Mouse (Mus musculus) intestine, embryonic 14.5 days (tissue): ENCODE data around the gene Dclre1a. TPM values are rescaled to one million over a fixed set of nuclear protein-coding genes. Genes with fewer than 3 reads are reported as not detected.

Experiments
- ATAC-seq: fragments of 200-750 bp; cut with Nextera tagmentation; replicated peaks from 2 replicates; pipeline ENCODE4 v1.8.0; 2017; ENCODE audit warnings: low read depth, moderate number of reproducible peaks, moderate TSS enrichment, moderate library complexity; ENCODE audit not compliant: low FRiP score, low TSS enrichment
- DNase-seq: peaks from one replicate; pipeline ENCODE4 v3.0.0-alpha.2; 2018; ENCODE audit warnings: low spot score
- H3K27ac ChIP-seq: fragments of 300-500 bp; sonication (generic); 2 replicates; pipeline ENCODE4 v1.5.1; 2014; ENCODE audit warnings: low read depth, mild to moderate bottlenecking, control low read depth
- H3K27me3 ChIP-seq: fragments of 300-500 bp; sonication (generic); replicated peaks from 2 replicates; pipeline ENCODE4 v1.6.1; 2014; ENCODE audit warnings: low read length, control low read depth; ENCODE audit not compliant: control insufficient read depth, insufficient read depth
- H3K36me3 ChIP-seq: fragments of 300-500 bp; sonication (generic); 2 replicates; pipeline ENCODE4 v1.6.1; 2014; ENCODE audit warnings: low read length, control low read depth; ENCODE audit not compliant: control insufficient read depth, insufficient read depth
- H3K4me1 ChIP-seq: fragments of 300-500 bp; sonication (generic); replicated peaks from 2 replicates; pipeline ENCODE4 v1.6.1; 2014; ENCODE audit warnings: low read length, control low read depth, mixed read lengths; ENCODE audit not compliant: control insufficient read depth, insufficient read depth
- H3K4me2 ChIP-seq: fragments of 300-500 bp; sonication (generic); 2 replicates; pipeline ENCODE4 v1.6.1; 2014; ENCODE audit warnings: low read length
- H3K4me3 ChIP-seq: fragments of 300-500 bp; sonication (generic); 2 replicates; pipeline ENCODE4 v1.5.1; 2014; ENCODE audit warnings: low read depth, low read length, control low read depth, mixed read lengths
- H3K9ac ChIP-seq: fragments of 300-500 bp; sonication (generic); 2 replicates; pipeline ENCODE4 v1.6.1; 2014; ENCODE audit warnings: mild to moderate bottlenecking, low read length
- H3K9me3 ChIP-seq: fragments of 300-500 bp; sonication (generic); 2 replicates; pipeline ENCODE4 v1.6.1; 2016; ENCODE audit warnings: low read length, control low read depth; ENCODE audit not compliant: control insufficient read depth
- WGBS: fragments of 180-500 bp; shearing (Covaris S2); extraction: QIAGEN DNeasy Blood & Tissue Kit; methylation state at CpG from one replicate; pipeline ENCODE4 v1.1.7; 2014; 5-methylcytosine and 5-hydroxymethylcytosine counted together
- polyA plus RNA-seq: library from polyadenylated mRNA; unstranded; fragments of >200 nt; fragmentation: Nextera tagmentation; extraction: Ambion mirVana; gene quantifications from 2 replicates; pipeline ENCODE4 v1.2.1, GENCODE M21; 2014

Gene Dclre1a
- polyA plus RNA-seq, 1 experiment from 2014 or later, result 23.9 TPM

DNA sequence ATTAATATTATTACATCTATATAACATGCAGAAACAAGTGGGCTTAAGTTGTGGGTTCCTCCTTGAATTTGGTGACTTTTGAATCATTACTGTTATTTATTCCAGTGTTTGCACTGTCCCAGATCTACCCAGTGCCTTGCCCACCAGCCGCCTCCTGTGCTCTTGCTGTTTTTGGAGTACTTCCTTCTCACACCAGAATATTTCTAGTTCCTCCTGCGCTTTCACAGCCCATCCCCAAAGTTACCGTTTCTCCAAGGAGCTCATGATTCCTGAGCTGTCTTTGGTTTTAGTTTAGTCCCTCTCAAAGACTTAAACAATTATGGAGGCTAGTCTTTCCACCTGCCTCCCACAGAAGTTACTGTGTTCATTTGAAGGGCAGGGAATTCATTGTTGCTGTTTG, 15.4 kb upstream of the Dclre1a start:
- no peaks in the 10 kb centered on the region for H3K27me3 ChIP-seq
- no peak overlapping the region for H3K4me3 ChIP-seq
- ATAC-seq, result no peak
- no peak overlapping the region for H3K9ac ChIP-seq
- H3K36me3 ChIP-seq, result peaks cover 17% of the 10 kb centered on the region; the same call in 1 of the 2 replicates
- no peak for DNase-seq
- 0 out of 2 replicates have a peak, but pooled peaks cover 2% of the 10 kb centered on the region for H3K4me1 ChIP-seq
- H3K9me3 ChIP-seq, result no peaks in the 10 kb centered on the region
- WGBS, result 81% methylated on average over 3 of the region's 3 CpGs
- no peak overlapping the region for H3K27ac ChIP-seq
- no peak overlapping the region for H3K4me2 ChIP-seq

DNA sequence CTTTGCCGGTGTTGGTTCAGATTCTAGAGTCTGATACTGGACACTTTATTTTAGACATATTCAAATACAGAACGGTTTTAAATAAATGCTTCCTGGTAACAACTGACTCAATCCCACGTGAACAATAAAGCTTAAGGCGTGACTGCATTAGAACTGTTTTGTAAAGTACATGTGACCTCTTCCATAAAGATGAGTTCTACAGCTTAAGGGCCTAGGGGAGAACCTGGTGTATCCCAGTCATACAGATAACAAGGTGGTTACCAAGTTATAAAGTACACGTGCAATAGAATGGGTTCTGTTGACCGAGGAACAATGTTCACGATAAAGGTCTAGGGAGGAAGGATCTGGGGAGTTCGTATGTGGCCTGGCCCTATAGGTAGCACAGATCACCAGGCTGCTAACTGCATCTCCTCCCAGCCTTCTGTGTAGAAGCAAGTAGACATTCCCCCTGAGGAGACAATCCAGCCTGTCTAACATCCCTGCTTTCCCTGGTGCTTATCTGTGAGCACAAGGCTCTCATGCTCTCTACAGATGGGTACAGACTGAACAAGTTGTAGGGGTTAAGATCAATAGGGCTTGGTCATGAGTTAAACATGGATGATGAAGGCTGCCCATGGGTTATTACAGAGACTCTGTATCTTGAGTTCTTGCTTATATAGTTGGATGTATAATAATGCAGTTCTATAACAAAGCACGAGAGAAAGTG, 14.6 kb upstream of the Dclre1a start:
- H3K27ac ChIP-seq, result no peak overlapping the region
- DNase-seq (no peak), ATAC-seq (no peak)
- no peak overlapping the region for H3K9ac ChIP-seq
- H3K4me2 ChIP-seq, result no peak overlapping the region
- 88% methylated on average over 9 of the region's 9 CpGs for WGBS
- peaks cover 4% of the 10 kb centered on the region; the same call in 1 of the 2 replicates for H3K4me1 ChIP-seq
- no peak overlapping the region for H3K4me3 ChIP-seq
- H3K27me3 ChIP-seq, result no peaks in the 10 kb centered on the region
- peaks cover 17% of the 10 kb centered on the region; the same call in 1 of the 2 replicates for H3K36me3 ChIP-seq
- H3K9me3 ChIP-seq, result no peaks in the 10 kb centered on the region

DNA sequence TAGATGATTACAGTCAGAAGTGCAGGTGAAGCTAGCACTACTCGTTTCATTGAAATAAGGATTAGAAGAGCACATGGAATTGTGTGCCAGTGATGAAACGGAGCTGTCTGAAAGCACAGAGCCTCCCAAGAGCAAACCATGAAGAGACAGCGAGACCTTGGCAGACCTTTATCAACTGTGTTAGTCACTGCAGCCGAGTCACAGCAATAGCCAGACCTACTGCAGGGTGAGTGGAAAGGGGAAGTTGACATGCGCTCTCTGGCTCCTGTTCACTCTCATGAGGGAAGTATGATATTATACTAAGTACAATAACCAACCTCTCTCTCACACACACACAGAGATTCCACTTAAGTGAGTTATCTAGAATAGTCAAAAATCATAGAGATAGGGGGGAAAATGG, 8.0 kb upstream of the Dclre1a start:
- H3K27ac ChIP-seq, result no peak overlapping the region
- no peak overlapping the region for H3K4me2 ChIP-seq
- no peak overlapping the region for H3K4me3 ChIP-seq
- DNase-seq (no peak), ATAC-seq (no peak)
- H3K9ac ChIP-seq, result no peak overlapping the region
- 81% methylated on average over 5 of the region's 5 CpGs for WGBS
- H3K36me3 ChIP-seq, result peaks cover 52% of the 10 kb centered on the region
- no peaks in the 10 kb centered on the region for H3K27me3 ChIP-seq
- peaks cover 3% of the 10 kb centered on the region; the same call in 1 of the 2 replicates for H3K9me3 ChIP-seq
- H3K4me1 ChIP-seq, result peaks cover 17% of the 10 kb centered on the region; the same call in 1 of the 2 replicates

DNA sequence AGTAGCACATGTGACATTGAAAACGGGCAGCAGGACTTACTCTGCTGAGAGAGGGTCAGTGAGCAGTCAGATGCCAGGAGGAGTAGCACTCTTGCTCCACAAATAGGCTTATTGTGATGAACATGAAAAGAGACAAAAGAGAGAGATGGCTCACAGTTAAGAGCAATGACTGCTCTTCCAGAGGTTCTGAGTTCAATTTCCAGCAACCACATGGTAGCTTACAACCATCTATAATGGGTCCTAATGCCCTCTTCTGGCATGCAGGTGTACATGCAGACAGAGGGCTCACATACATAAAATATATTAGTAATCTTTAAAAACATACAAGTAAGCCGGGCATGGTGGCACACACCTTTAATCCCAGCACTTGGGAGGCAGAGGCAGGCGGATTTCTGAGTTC, 5.2 kb upstream of the Dclre1a start:
- 95% methylated on average over 3 of the region's 3 CpGs for WGBS
- Histone ChIP-seq H3K27ac (no peak overlapping the region), H3K4me3 (no peak overlapping the region), H3K27me3 (no peaks in the 10 kb centered on the region), H3K4me1 (peaks cover 28% of the 10 kb centered on the region), H3K4me2 (no peak overlapping the region), H3K9me3 (peaks cover 3% of the 10 kb centered on the region; the same call in 1 of the 2 replicates), H3K36me3 (peaks cover 48% of the 10 kb centered on the region), H3K9ac (no peak overlapping the region)
- DNase-seq (no peak), ATAC-seq (no peak)

DNA sequence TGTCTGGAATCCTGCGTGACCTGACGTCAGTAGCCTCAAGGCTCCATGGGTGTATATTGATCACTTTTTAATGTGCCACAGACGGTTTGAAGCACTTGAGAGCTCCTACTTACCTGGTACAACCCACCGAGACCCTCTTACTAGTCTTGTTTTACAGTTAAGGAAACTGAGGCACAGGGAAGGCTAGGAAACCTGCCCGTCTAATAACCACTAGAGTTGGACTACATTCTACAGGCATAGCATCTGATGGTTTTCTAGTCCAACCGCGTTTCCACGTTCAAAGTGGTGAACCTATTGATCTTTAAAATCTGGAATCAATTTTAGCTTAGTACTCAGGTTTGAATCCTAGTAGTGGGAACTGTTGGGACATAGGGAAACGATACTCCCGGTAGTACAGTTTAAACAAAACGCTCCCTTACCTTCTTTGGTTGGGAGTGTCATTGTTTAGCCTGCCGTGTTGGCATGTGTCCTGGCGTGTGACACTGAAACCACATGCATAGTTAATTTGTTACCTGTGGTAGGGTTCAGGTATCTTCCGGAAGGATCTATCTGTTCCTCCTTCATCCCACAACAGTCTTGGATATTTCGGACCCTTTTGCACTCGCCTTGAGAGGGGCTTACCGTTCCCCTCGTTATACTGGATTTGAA, 1.1 kb upstream of the Dclre1a start:
- peaks cover 36% of the 10 kb centered on the region for H3K36me3 ChIP-seq
- peak overlapping the region; percentile 98 for H3K27ac ChIP-seq
- peaks cover 16% of the 10 kb centered on the region for H3K4me1 ChIP-seq
- 22% methylated on average over 18 of the region's 18 CpGs for WGBS
- H3K4me3 ChIP-seq, result peak overlapping the region; percentile 89
- H3K27me3 ChIP-seq, result no peaks in the 10 kb centered on the region
- no peaks in the 10 kb centered on the region for H3K9me3 ChIP-seq
- no peak for ATAC-seq
- H3K9ac ChIP-seq, result peak overlapping the region; percentile 97
- DNase-seq, result no peak
- peak overlapping the region; percentile 91 for H3K4me2 ChIP-seq

DNA sequence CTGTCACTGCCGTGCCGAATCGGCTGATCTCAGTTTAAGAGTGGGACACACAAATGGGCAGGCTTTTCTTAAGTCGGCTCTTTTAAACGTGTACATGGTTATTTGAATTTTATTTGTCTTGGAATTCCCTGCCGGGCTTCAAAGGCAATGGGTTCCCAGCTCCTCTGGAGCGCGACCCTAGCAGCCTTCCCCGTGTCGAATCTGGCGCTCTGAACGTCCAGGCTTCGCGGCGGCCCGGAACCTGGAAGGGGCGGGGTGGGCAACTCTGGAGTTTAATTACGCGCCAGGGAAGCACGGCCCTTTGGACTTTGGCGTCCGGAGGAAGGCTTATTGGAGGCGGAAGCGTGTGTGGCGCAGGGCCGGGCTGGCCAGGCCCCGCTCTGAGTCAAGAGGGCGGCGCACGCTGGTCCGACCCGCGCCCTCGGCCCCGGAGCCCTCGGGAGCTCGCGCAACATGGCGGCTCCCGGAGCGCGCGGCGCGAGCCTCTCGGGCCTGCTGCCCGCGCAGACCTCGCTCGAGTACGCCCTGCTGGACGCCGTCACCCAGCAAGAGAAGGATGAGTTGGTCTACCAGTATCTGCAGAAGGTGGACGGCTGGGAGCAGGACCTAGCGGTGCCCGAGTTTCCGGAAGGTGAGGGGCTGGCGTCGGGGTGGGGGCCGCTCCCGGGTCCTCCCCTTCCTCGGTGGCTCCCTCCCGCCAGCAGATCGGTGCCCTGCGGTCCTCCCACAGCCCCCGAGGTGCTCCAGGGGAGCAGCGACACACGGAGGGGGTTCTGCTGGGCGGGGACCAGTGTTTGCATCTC, 409 bp upstream of the Dclre1a start, which contains the start of gene Nhlrc2:
TSS of gene Nhlrc2 (plus strand) at position 32 of the 803 bp plus-strand sequence.
- Histone ChIP-seq H3K4me3 (peak within 1 kb of the TSS; percentile 89), H3K9ac (peak within 1 kb of the TSS; percentile 97), H3K9me3 (no peaks in the 10 kb centered on the region), H3K36me3 (peaks cover 38% of the 10 kb centered on the region), H3K4me1 (peaks cover 16% of the 10 kb centered on the region), H3K4me2 (peak within 1 kb of the TSS; percentile 91), H3K27me3 (no peaks in the 10 kb centered on the region), H3K27ac (peak within 1 kb of the TSS; percentile 98)
- ATAC-seq, result peak; percentile 94
- under 1% methylated on average over 69 of the region's 69 CpGs for WGBS
- peak; percentile 97 for DNase-seq

DNA sequence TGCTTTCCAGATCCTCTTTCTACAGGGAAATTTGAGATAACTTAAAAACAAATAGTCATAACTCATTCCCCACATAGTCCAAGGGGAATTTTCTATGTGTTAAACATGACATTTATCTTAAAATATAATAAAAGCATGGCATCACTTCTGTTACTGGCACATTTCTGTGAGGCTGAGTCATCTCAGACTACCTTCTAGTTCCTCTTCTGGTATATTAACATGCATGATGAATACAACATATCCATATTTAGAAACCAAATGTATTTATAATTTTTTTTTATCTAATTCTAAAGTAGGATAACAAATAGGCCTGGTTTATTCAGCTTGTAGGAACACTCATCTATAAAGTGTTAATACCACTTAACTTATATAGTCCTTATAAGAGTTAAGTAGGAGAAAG, 2.0 kb downstream of the Dclre1a start:
- H3K27me3 ChIP-seq, result no peaks in the 10 kb centered on the region
- ATAC-seq (no peak), DNase-seq (no peak)
- H3K4me1 ChIP-seq, result peaks cover 16% of the 10 kb centered on the region
- H3K4me2 ChIP-seq, result no peak overlapping the region
- H3K4me3 ChIP-seq, result no peak overlapping the region
- H3K36me3 ChIP-seq, result peaks cover 32% of the 10 kb centered on the region
- H3K9me3 ChIP-seq, result no peaks in the 10 kb centered on the region
- H3K27ac ChIP-seq, result no peak overlapping the region
- no peak overlapping the region for H3K9ac ChIP-seq

DNA sequence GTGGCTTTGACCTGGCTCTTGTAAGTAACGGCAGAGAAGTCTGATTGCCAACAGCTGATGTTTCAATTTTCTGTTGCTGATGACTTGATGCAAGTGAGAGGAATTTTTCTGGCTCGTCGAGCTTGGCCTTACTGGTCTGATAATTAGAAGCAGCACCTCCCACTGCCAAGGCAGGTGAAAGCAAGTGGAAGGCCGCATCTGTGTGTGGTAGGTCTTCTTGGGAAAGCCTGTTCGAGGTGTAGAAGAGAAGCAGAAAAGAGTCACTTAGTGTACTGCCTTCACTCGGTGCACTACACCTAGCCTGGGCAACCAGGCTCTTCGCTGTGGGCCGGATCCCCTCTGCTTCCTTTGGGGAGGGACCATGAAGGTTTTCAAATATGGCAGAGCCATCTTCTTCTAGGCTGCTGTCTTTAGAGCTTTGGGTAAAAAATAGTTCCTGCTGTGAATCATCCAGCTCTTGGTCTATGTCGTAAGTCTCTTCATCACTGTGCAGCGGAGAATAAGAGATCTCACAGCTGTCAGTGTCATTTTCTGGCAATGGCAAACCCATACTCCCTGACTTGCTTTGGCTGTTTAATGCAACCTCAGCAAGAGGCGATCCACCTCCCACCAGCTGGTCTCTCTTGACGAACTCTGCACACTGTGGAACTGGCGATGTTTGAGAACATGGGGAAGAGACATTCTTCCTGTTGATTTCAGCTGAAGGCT, 3.2 kb downstream of the Dclre1a start:
- no peak overlapping the region for H3K4me2 ChIP-seq
- H3K36me3 ChIP-seq, result peaks cover 35% of the 10 kb centered on the region
- H3K9me3 ChIP-seq, result no peaks in the 10 kb centered on the region
- no peak overlapping the region for H3K4me3 ChIP-seq
- H3K27ac ChIP-seq, result no peak overlapping the region
- no peaks in the 10 kb centered on the region for H3K27me3 ChIP-seq
- no peak overlapping the region for H3K9ac ChIP-seq
- ATAC-seq, result no peak
- no peak for DNase-seq
- H3K4me1 ChIP-seq, result peaks cover 9% of the 10 kb centered on the region
- 90% methylated on average over 13 of the region's 13 CpGs for WGBS
